8 mouse cellular contexts compared by ENCODE assay signal in the genomic region with DNA sequence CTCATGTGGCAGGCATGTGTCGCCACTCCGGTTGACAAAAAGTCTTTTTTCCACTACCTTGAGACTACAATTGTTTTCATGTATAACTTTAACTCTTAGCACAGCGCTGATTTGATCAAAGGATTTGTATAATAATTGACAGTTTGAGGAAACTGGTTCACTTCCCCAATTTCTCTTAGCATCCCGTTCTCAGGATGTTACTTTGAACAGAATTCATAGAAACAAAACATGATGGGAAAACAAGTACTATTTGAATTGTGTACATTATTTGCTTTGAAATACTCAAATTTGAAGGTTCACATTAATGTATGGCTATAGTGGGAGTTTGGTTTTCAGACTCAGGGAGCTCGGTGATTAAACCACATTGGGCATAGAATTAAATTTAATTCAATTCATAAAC. TPM values are rescaled to one million over a fixed set of nuclear protein-coding genes. Genes with fewer than 3 reads are reported as not detected.
DNase-seq lines count a peak whose midpoint lies in the region; ATAC-seq and TF ChIP-seq lines count a peak whose summit lies in the region.

No protein-coding gene starts in this region.

- no peak overlapping the region for H3ac ChIP-seq in myocyte (ENCODE audit: control insufficient read depth, insufficient read length)

- no peak overlapping the region for H3K9ac ChIP-seq in kidney, postnatal 0 days (ENCODE audit: low read depth, low read length)
- H3K9ac ChIP-seq in embryonic facial prominence, embryonic 12.5 days: no peak overlapping the region
- no peak overlapping the region for H3K9ac ChIP-seq in intestine, embryonic 15.5 days

- TF ChIP-seq POLR2A in myocyte (IDR thresholded peaks at IDR 0.05; ENCODE audit: insufficient read length, low read depth): no peak

- H3K27me3 ChIP-seq in kidney, postnatal 0 days (ENCODE audit: insufficient read depth, low read length): no peaks in the 10 kb centered on the region
- no peaks in the 10 kb centered on the region for H3K27me3 ChIP-seq in embryonic facial prominence, embryonic 12.5 days
- H3K27me3 ChIP-seq in intestine, embryonic 15.5 days (replicated peaks): no peaks in the 10 kb centered on the region
- H3K27me3 ChIP-seq in myocyte (ENCODE audit: control insufficient read depth, insufficient read depth, insufficient read length): no peaks in the 10 kb centered on the region

- TF ChIP-seq CTCF in kidney, postnatal 0 days (IDR thresholded peaks at IDR 0.05; ENCODE audit: low read depth): no peak

- no peaks in the 10 kb centered on the region for H3K9me3 ChIP-seq in kidney, postnatal 0 days (replicated peaks; ENCODE audit: low read length)
- no peaks in the 10 kb centered on the region for H3K9me3 ChIP-seq in embryonic facial prominence, embryonic 12.5 days
- H3K9me3 ChIP-seq in intestine, embryonic 15.5 days: no peaks in the 10 kb centered on the region

- peak overlapping the region; percentile 50 for H3K4me2 ChIP-seq in kidney, postnatal 0 days (ENCODE audit: low read length)
- H3K4me2 ChIP-seq in embryonic facial prominence, embryonic 12.5 days (replicated peaks): peak overlapping the region; percentile 43
- H3K4me2 ChIP-seq in intestine, embryonic 15.5 days (replicated peaks): peak overlapping the region; percentile 37
- H3K4me2 ChIP-seq in myocyte (ENCODE audit: low read depth): peak overlapping the region; percentile 77

- no peak for DNase-seq in kidney, postnatal 0 days (ENCODE audit: low spot score)
- DNase-seq in kidney, adult 18-20 months: no peak
- no peak for DNase-seq in adrenal gland, adult 2 months
- no peak for DNase-seq in frontal cortex, postnatal 36 days (ENCODE audit: low spot score in 2 of 2)
- DNase-seq in adrenal gland, postnatal 36 days: no peak

- no peak overlapping the region for H3K27ac ChIP-seq in kidney, postnatal 0 days
- H3K27ac ChIP-seq in embryonic facial prominence, embryonic 12.5 days: no peak overlapping the region
- H3K27ac ChIP-seq in intestine, embryonic 15.5 days: no peak overlapping the region

- no peaks in the 10 kb centered on the region for H3K36me3 ChIP-seq in kidney, postnatal 0 days (ENCODE audit: insufficient read depth, low read length)
- no peaks in the 10 kb centered on the region for H3K36me3 ChIP-seq in embryonic facial prominence, embryonic 12.5 days
- H3K36me3 ChIP-seq in intestine, embryonic 15.5 days: no peaks in the 10 kb centered on the region
- no peaks in the 10 kb centered on the region for H3K36me3 ChIP-seq in myocyte (ENCODE audit: control insufficient read depth, insufficient read depth)

- H3K4me1 ChIP-seq in kidney, postnatal 0 days (replicated peaks; ENCODE audit: insufficient read depth, low read length): no peaks in the 10 kb centered on the region
- no peaks in the 10 kb centered on the region for H3K4me1 ChIP-seq in embryonic facial prominence, embryonic 12.5 days
- H3K4me1 ChIP-seq in intestine, embryonic 15.5 days (replicated peaks): no peaks in the 10 kb centered on the region

- WGBS in kidney, postnatal 0 days: 65% methylated on average over 5 of the region's 5 CpGs
- WGBS in embryonic facial prominence, embryonic 12.5 days: 76% methylated on average over 5 of the region's 5 CpGs
- WGBS in intestine, embryonic 15.5 days: 70% methylated on average over 5 of the region's 5 CpGs

- no peak for ATAC-seq in kidney, postnatal 0 days (replicated peaks; ENCODE audit: low FRiP score, low read depth)
- no peak for ATAC-seq in embryonic facial prominence, embryonic 12.5 days (ENCODE audit: insufficient number of reproducible peaks, insufficient read depth, low FRiP score, low TSS enrichment)
- ATAC-seq in intestine, embryonic 15.5 days: no peak

- H3K79me2 ChIP-seq in myocyte (ENCODE audit: control insufficient read depth, insufficient read depth): peaks cover 8% of the 10 kb centered on the region

- peak overlapping the region; percentile 39 for H3K4me3 ChIP-seq in kidney, postnatal 0 days (replicated peaks; ENCODE audit: low read depth, low read length)
- H3K4me3 ChIP-seq in embryonic facial prominence, embryonic 12.5 days: peak overlapping the region; percentile 55
- H3K4me3 ChIP-seq in intestine, embryonic 15.5 days (replicated peaks): peak overlapping the region; percentile 53; the same call in 1 of the 2 replicates
- peak overlapping the region; percentile 82 for H3K4me3 ChIP-seq in myocyte

TF ChIP-seq in myocyte, 11 proteins besides CTCF, POLR2A, EP300 and RAD21:
- no peak for TF ChIP-seq CEBPB (IDR thresholded peaks at IDR 0.05; ENCODE audit: insufficient read depth, poor library complexity, severe bottlenecking)
- no peak for TF ChIP-seq POLR2AphosphoS2 (IDR thresholded peaks at IDR 0.05; ENCODE audit: insufficient read length, low read depth)
- TF ChIP-seq MYOG (IDR thresholded peaks at IDR 0.05; ENCODE audit: control insufficient read depth in 1 of 3, insufficient read depth in 1 of 3, insufficient read length in 2 of 3, low read depth in 2 of 3): no peak
- no peak for TF ChIP-seq MAX (IDR thresholded peaks at IDR 0.05; ENCODE audit: low read depth)
- TF ChIP-seq MYOD1 (IDR thresholded peaks at IDR 0.05; ENCODE audit: control insufficient read depth in 1 of 3, insufficient read length in 2 of 3, low read depth in 2 of 3): no peak
- no peak for TF ChIP-seq TCF3 (IDR thresholded peaks at IDR 0.05; ENCODE audit: insufficient read length, low read depth)
- TF ChIP-seq REST (IDR thresholded peaks at IDR 0.05; ENCODE audit: insufficient read depth, insufficient read length): no peak
- no peak for TF ChIP-seq USF1 (IDR thresholded peaks at IDR 0.05; ENCODE audit: low read depth)
- TF ChIP-seq SRF (IDR thresholded peaks at IDR 0.05; ENCODE audit: control insufficient read depth, insufficient read length, low read depth): no peak
- no peak for TF ChIP-seq TCF12 (IDR thresholded peaks at IDR 0.05; ENCODE audit: insufficient read depth, poor library complexity, severe bottlenecking)
- no peak for TF ChIP-seq E2F4 (IDR thresholded peaks at IDR 0.05; ENCODE audit: insufficient read depth)

RNA-seq across cellular contexts. Expression of gene Brwd3, which starts 1.1 kb away (rescaled TPM):
- polyA plus RNA-seq in kidney, postnatal 0 days (2015; fragmentation: Nextera tagmentation; extraction: Ambion mirVana): 1.9 and 2.0 TPM in 2 replicates
- 4.4 and 5.7 TPM in 2 replicates for polyA plus RNA-seq in embryonic facial prominence, embryonic 12.5 days (2016; fragmentation: Nextera tagmentation; extraction: Ambion mirVana)
- 2.7 and 3.5 TPM in 2 replicates for polyA plus RNA-seq in intestine, embryonic 15.5 days (2015; fragmentation: Nextera tagmentation; extraction: Ambion mirVana)
- 0.62 TPM for polyA plus RNA-seq in myocyte (2012; fragmentation: generic; extraction: Trizol)
- total RNA-seq in adrenal gland, adult 2 months (2021): 1 to 10 TPM; 6.3 to 9.2 TPM
- 0.16 and 0.17 TPM in 2 replicates for polyA plus RNA-seq in adrenal gland, adult 2 months (2012; rRNA removed)
- 1 to 10 TPM; 6.4 to 8.0 TPM for total RNA-seq in adrenal gland, postnatal 36 days (2021)
